Mouse (Mus musculus) cerebellum, adult 2 months (tissue): ENCODE data around the gene Shoc2.

Experiments
- CTCF ChIP-seq: fragments of 200-500 bp; IDR thresholded peaks from 2 replicates; pipeline ENCODE4 v1.5.1; 2011; ENCODE audit warnings: low read depth, mild to moderate bottlenecking, control low read depth, low read length, moderate library complexity, borderline replicate concordance; ENCODE audit not compliant: insufficient read depth
- POLR2A ChIP-seq: fragments of 200-500 bp; IDR thresholded peaks from 2 replicates; pipeline ENCODE4 v1.6.1; 2011; ENCODE audit warnings: low read length, control low read depth, borderline replicate concordance; ENCODE audit not compliant: insufficient read depth

DNA sequence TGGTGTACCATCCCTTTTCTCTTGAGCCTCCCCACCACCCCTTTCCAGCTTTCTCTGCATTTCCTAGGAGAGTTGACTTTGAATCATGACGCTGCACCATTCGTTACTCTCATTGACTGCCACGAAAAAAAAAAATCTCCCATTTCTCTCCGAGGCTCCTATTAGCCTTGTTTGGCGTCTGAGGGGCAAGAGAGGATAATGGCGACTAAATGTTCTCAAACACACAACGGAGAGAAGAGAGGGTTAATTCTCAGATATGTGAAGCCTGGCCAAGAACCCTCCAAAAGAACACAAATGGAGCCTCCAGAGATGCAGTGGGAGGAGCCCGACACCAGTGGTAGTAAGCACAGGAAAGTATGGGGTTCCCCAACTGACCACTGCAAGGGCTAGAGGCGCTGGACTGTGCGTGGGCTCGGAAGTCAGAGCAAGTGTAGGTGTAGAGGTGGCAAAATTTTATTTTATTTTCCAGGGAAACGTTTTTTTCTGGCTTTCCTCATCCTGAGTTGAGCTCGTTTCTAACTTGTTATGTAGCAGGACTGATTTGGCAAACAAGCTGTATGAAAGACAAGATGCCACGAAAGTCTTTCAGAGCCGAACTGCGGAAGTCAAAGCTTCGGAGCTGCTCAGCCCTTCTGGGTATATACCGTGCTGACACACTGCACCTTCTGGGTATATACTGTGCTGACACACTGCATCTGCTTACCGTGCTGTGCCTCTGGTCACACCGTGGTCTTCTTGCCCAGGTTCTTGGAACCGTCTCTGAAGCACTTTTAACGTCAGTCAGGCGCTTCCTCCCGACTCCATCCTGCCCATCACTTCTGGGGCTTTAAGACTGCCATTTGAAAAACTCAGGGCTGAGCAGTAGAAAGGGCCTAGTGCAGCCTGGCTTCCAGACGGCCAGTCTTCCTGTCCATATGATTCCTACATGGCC lies 44.9 kb upstream of the Shoc2 start:
- TF ChIP-seq CTCF (no peak), POLR2A (no peak)
